Mouse (Mus musculus) heart, embryonic 16.5 days (tissue): ENCODE results near the gene Kcnq2. TPM values are rescaled to one million over a fixed set of nuclear protein-coding genes. Genes with fewer than 3 reads are reported as not detected.

Source experiments
- ATAC-seq: fragments of 200-750 bp; cut with Nextera tagmentation; replicated peaks from 2 replicates; pipeline ENCODE4 v1.8.0; 2017; ENCODE audit warnings: moderate number of reproducible peaks; ENCODE audit not compliant: insufficient read depth, low FRiP score; ENCODE audit errors: extremely low read depth
- H3K27ac ChIP-seq: fragments of 300-500 bp; sonication (generic); 2 replicates; pipeline ENCODE4 v1.5.1; 2014; ENCODE audit warnings: mild to moderate bottlenecking, low read length, control low read depth, moderate library complexity
- H3K27me3 ChIP-seq: fragments of 300-500 bp; sonication (generic); 2 replicates; pipeline ENCODE4 v1.6.1; 2014; ENCODE audit warnings: low read length, mixed read lengths; ENCODE audit not compliant: control insufficient read depth, insufficient read depth
- H3K36me3 ChIP-seq: fragments of 300-500 bp; sonication (generic); 2 replicates; pipeline ENCODE4 v1.6.1; 2014; ENCODE audit not compliant: control insufficient read depth, insufficient read depth
- H3K4me1 ChIP-seq: fragments of 300-500 bp; sonication (generic); 2 replicates; pipeline ENCODE4 v1.6.1; 2014; ENCODE audit warnings: low read length, mixed read lengths; ENCODE audit not compliant: control insufficient read depth, insufficient read depth
- H3K4me2 ChIP-seq: fragments of 300-500 bp; sonication (generic); 2 replicates; pipeline ENCODE4 v1.6.1; 2014; ENCODE audit warnings: low read depth, mild to moderate bottlenecking, control low read depth, low read length
- H3K4me3 ChIP-seq: fragments of 300-500 bp; sonication (generic); 2 replicates; pipeline ENCODE4 v1.5.1; 2014; ENCODE audit warnings: mild to moderate bottlenecking, control low read depth, low read length
- H3K9ac ChIP-seq: fragments of 300-500 bp; sonication (generic); 2 replicates; pipeline ENCODE4 v1.6.1; 2014; ENCODE audit warnings: low read length, control low read depth
- H3K9me3 ChIP-seq: fragments of 300-500 bp; sonication (generic); replicated peaks from 2 replicates; pipeline ENCODE4 v1.6.1; 2016; ENCODE audit warnings: low read length; ENCODE audit not compliant: control insufficient read depth
- WGBS: fragments of 180-500 bp; shearing (Covaris S2); extraction: QIAGEN DNeasy Blood & Tissue Kit; methylation state at CpG from one replicate; pipeline ENCODE4 v1.1.7; 2014; 5-methylcytosine and 5-hydroxymethylcytosine counted together
- polyA plus RNA-seq: library from polyadenylated mRNA; unstranded; fragments of >200 nt; fragmentation: Nextera tagmentation; extraction: Ambion mirVana; gene quantifications from 2 replicates; pipeline ENCODE4 v1.2.1, GENCODE M21; 2015

Kcnq2 gene
- polyA plus RNA-seq, 1 experiment from 2014 or later, result 0.11 TPM

DNA sequence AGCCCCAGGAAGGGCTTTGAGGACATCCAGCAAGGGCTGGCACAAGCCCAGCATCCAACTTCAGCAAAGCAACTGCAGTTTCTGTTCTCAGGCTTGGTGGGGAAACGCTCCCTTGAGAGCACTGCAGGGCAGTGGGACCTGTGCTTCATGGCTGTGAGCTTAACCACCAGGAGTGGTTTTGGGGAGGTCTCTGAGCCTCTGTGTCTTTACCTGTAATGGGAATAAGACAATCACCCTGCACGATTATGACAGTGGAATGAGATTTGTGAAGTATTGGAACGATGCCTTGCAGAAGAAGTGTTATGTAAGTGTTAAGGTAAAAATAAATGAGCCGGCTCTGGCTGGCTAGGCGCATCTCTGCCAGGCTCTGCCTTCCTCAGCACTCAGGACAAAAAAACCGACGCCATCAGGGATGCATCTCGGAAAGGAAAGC, 7.6 kb upstream of the Kcnq2 start:
- 49% methylated on average over 8 of the region's 8 CpGs for WGBS
- peaks cover 15% of the 10 kb centered on the region for H3K27me3 ChIP-seq

GRCm38 (mm10) chr2:181139641-181140193, 4.6 kb upstream of the Kcnq2 start:
- 77% methylated on average over 5 of the region's 5 CpGs for WGBS
- Histone ChIP-seq H3K4me1 (no peaks in the 10 kb centered on the region), H3K4me2 (no peak overlapping the region), H3K27me3 (peaks cover 33% of the 10 kb centered on the region), H3K4me3 (no peak overlapping the region), H3K36me3 (no peaks in the 10 kb centered on the region), H3K9ac (no peak overlapping the region), H3K27ac (no peak overlapping the region), H3K9me3 (no peaks in the 10 kb centered on the region)
- ATAC-seq, result no peak

More for the DNA sequence above, 7.6 kb upstream of the Kcnq2 start:
- H3K4me1 ChIP-seq, result no peaks in the 10 kb centered on the region; the same call in 1 of the 2 replicates
- H3K27ac ChIP-seq, result no peak overlapping the region
- H3K9ac ChIP-seq, result no peak overlapping the region
- H3K4me2 ChIP-seq, result no peak overlapping the region
- peaks cover 2% of the 10 kb centered on the region for H3K36me3 ChIP-seq
- H3K9me3 ChIP-seq, result no peaks in the 10 kb centered on the region
- ATAC-seq, result no peak
- H3K4me3 ChIP-seq, result no peak overlapping the region

DNA sequence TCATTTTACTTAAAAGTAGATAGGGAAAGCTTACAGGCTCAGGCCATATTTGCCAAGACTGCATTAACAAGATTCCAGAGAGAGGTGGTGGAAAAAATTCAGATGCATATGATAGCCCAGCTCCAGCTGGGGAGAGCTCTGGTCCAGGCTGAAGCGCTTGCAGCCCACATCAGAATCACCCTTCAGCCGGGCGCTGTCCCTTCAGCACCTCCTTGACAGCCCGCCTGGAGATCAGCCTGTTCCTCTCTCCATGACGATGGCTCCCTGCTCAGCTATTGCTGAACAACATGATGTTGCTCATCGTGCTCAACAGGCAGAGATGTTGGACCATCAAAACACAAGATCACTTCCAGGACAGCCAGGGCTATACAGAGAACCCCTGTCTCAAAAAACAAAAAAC, 1.8 kb upstream of the Kcnq2 start:
- H3K9me3 ChIP-seq, result no peaks in the 10 kb centered on the region
- no peak overlapping the region for H3K9ac ChIP-seq
- no peak overlapping the region for H3K27ac ChIP-seq
- H3K4me1 ChIP-seq, result no peaks in the 10 kb centered on the region
- WGBS, result 2% methylated on average over 6 of the region's 6 CpGs
- no peak for ATAC-seq
- no peak overlapping the region for H3K4me2 ChIP-seq
- H3K27me3 ChIP-seq, result peaks cover 58% of the 10 kb centered on the region
- H3K36me3 ChIP-seq, result no peaks in the 10 kb centered on the region
- no peak overlapping the region for H3K4me3 ChIP-seq

DNA sequence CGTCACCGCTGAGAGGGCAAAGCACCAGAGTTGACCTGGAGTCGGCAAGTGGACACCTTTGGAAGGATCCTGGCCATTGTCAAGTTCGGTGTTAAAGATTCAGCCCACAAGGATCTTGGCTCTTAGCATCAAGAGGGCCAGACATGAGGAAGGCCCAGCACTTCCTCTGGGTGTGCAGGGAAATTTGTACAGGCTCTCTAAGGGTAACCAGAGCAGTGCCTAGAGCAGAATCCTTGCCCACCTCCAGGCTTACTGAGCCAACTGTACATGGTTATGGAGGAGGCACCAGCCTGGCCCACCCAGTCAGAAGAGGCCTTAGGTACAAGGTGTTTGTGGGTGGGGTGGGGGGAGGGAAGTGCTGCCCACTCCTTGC, 332 bp upstream of the Kcnq2 start:
- Histone ChIP-seq H3K4me1 (no peaks in the 10 kb centered on the region), H3K9me3 (no peaks in the 10 kb centered on the region), H3K36me3 (no peaks in the 10 kb centered on the region), H3K27ac (no peak overlapping the region), H3K27me3 (peaks cover 65% of the 10 kb centered on the region), H3K4me3 (peak overlapping the region; percentile 48; the same call in 1 of the 2 replicates), H3K4me2 (peak overlapping the region; percentile 62), H3K9ac (no peak overlapping the region)
- 9% methylated on average over 4 of the region's 4 CpGs for WGBS
- no peak for ATAC-seq

GRCm38 (mm10) chr2:181133837-181134590, 1.1 kb downstream of the Kcnq2 start:
- H3K4me2 ChIP-seq, result peak overlapping the region; percentile 62
- no peak for ATAC-seq
- WGBS, result 10% methylated on average over 22 of the region's 22 CpGs
- H3K36me3 ChIP-seq, result no peaks in the 10 kb centered on the region
- no peaks in the 10 kb centered on the region for H3K9me3 ChIP-seq
- no peak overlapping the region for H3K9ac ChIP-seq
- peak overlapping the region; percentile 48; the same call in 1 of the 2 replicates for H3K4me3 ChIP-seq
- no peak overlapping the region for H3K27ac ChIP-seq
- peaks cover 64% of the 10 kb centered on the region for H3K27me3 ChIP-seq
- H3K4me1 ChIP-seq, result no peaks in the 10 kb centered on the region

DNA sequence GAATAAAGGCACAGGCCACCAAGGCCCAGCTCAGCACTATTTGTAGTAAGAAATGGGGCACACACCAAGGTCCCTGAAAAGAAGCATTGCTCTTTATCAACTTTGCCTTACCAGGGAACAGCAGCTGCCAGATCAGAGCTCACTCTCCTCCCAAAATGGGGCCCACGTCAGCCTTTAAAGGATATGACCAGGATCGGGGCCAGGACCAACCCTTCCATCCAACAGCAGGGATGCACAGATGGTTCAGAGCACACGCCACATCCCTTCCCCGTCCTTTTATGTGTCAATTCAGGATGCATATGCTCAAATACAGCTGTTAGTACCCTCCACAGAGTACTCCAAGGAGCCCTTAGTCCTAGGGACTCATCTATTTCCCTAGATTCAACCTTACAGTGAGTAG, 4.9 kb downstream of the Kcnq2 start:
- Histone ChIP-seq H3K4me3 (no peak overlapping the region), H3K4me2 (no peak overlapping the region), H3K27ac (no peak overlapping the region), H3K9me3 (no peaks in the 10 kb centered on the region), H3K4me1 (no peaks in the 10 kb centered on the region), H3K9ac (no peak overlapping the region), H3K27me3 (peaks cover 44% of the 10 kb centered on the region), H3K36me3 (no peaks in the 10 kb centered on the region)
- no peak for ATAC-seq
- WGBS, result 58% methylated on average over 4 of the region's 4 CpGs

DNA sequence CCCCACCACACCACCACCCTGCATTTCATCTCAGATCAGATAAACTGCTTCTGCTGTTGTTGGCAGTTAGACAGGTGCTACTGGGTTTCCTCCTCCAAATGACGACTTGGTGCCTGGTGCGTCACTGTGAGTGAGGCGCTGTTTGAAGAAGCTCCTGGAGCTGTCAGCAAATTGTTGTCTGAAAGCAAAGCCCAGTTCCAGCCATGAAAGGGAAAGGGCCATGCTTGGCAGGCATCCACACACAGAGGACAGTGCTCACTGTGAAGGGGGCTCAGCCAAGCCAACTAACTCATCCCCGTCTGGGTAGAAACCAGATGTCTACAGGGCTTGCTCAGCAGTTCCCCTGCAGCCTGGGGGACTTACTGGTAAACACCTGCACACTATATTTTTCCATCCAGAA, 6.1 kb downstream of the Kcnq2 start:
- H3K4me3 ChIP-seq, result no peak overlapping the region
- no peak for ATAC-seq
- no peaks in the 10 kb centered on the region for H3K36me3 ChIP-seq
- no peaks in the 10 kb centered on the region for H3K9me3 ChIP-seq
- peaks cover 34% of the 10 kb centered on the region for H3K27me3 ChIP-seq
- H3K27ac ChIP-seq, result no peak overlapping the region
- no peak overlapping the region for H3K9ac ChIP-seq
- no peak overlapping the region for H3K4me2 ChIP-seq
- WGBS, result 54% methylated on average over 4 of the region's 4 CpGs
- no peaks in the 10 kb centered on the region for H3K4me1 ChIP-seq

DNA sequence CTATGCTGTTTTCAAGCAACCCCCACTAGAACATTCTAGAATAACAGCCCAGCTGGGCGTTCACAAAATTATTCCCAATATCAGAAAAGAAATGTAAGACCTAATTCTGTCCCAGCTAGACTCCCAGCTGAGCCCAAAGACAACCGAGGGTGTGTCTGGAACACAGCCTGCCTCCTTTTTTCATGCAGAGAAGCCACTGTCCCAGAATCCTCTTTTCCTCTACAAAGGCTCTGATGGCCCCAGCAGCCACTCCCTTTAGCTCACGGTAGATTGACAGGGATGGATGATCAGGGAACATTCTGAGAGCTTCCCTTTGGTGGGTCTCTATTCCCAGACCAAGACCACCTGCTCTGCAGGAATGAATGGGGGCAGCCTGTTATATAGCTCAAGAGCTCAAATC, 7.3 kb downstream of the Kcnq2 start:
- no peak overlapping the region for H3K4me2 ChIP-seq
- H3K9ac ChIP-seq, result no peak overlapping the region
- no peaks in the 10 kb centered on the region for H3K9me3 ChIP-seq
- H3K4me1 ChIP-seq, result no peaks in the 10 kb centered on the region
- H3K27ac ChIP-seq, result no peak overlapping the region
- no peak overlapping the region for H3K4me3 ChIP-seq
- H3K36me3 ChIP-seq, result no peaks in the 10 kb centered on the region
- WGBS, result 42% methylated on average over 3 of the region's 3 CpGs
- ATAC-seq, result no peak
- peaks cover 23% of the 10 kb centered on the region for H3K27me3 ChIP-seq

DNA sequence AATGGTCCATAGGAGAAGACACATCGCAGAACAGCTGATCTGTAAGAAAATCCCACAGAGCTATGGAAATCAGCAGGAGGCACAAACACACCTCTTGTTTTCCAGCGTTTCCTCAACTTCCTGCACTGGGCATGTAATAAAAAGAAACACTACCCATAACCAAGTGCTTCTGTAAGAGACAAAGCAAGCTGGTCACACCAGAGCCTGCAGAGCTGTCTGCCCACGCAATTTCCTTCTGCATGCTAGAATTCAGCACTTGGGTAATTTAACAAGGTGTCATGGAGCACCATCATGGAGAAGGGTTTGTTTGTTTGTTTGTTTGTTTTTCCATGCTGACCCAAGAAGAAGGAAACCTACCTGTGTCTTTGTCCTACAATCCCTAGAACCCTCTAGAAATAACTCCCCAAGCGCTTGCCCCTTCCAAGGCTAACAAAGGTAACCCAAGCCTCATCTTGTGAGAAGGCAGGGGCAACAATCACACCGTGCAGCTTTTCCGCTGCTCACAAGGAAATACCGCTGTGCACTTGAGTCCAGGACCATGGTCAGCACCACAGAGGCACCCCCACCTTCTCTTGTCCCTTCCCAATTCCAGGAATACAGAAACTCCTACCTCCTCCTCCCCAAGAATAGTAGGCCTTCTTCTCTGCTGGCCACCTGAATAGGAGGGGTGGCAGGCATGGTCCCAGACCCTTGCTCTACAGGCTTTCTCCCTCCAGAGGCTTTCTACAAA, 9.2 kb downstream of the Kcnq2 start:
- WGBS, result 39% methylated on average over 7 of the region's 7 CpGs
- Histone ChIP-seq H3K4me3 (no peak overlapping the region), H3K9me3 (no peaks in the 10 kb centered on the region), H3K27ac (no peak overlapping the region), H3K9ac (no peak overlapping the region), H3K27me3 (peaks cover 9% of the 10 kb centered on the region), H3K4me1 (no peaks in the 10 kb centered on the region), H3K36me3 (no peaks in the 10 kb centered on the region), H3K4me2 (no peak overlapping the region)
- ATAC-seq, result no peak
